Mouse (Mus musculus): ENCODE measurements around the gene Rpl31.

DNA sequence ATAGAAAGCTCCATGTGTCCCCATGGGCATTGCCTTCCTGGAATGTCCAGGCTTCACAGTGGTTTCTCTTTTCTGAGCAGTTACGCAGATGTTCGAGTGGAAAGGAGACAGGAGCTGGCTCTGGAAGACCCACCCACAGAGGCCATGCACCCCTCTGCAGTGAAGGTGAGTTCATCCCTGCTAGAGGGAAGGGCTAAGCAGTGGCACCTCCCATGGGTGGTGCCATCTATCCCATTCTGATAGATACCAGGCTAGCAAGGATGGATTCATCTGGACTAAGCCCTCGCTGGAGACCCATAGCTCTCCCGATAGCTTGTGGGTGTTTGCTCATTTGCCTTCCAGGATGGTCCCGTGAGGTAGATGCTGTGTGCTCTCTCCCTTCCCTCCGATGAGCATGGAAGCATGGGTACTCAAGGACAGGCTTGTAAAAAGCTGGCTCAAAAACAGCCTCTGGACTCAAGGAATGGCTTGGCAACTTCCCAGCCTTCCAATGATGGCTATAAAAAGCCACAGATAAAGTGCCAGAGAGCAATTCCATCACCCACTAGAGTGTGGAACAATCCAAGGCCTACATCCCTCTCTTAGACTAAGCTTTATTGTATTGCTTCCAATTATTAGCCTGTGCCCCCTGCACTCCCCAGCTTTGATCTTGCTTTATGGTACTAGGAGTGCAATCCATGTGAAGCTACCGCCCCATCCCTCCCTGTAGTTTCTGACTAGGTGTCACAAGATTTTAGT lies 36.6 kb upstream of the Rpl31 start:
- no peak for TF ChIP-seq POLR2A (IDR thresholded peaks at IDR 0.05; ENCODE audit: control insufficient read depth, low read depth, low read length)
- TF ChIP-seq CTCF (IDR thresholded peaks at IDR 0.05; ENCODE audit: control insufficient read depth, insufficient read depth, insufficient replicate concordance, low read depth, low read length), result no peak
